In the genomic region with DNA sequence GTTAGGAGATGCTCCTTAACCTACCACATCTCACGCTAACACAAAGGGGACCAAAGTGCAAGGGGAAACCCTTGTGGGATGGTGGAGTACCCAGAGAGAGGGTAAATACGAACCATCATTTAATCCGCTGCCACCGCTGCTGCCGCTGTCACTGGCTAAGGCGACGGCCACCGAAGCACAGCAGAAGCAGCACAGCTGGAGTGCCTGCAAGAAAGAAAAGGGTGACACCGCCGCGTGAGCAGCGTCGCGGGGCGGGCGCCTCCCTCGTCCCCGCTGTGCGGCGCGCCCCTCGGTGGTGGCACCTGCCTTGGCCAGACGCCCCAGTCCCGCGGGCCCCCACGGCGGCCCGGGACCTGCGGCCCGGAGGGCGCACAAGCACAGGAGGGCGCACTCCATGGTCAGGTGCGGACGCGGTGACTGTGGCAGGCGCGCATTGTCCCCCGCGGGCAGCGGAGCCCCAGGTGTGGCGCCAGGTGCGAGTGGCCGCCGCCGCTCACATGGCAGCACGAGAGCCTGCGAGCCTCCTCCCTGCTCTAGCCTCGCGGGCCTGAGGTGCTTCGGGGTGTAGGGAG, we compare ENCODE assay signal across 9 mouse cellular contexts. TPM values are rescaled to one million over a fixed set of nuclear protein-coding genes. Genes with fewer than 3 reads are reported as not detected.
DNase-seq lines count a peak whose midpoint lies in the region; ATAC-seq and TF ChIP-seq lines count a peak whose summit lies in the region.
"Had no signal": no experiment of that assay in that cellular context is flagged by ENCODE, and none has a peak within 500 bp of the region (broad histone marks: within the 10 kb centered on the region; RNA-seq: fewer than 3 reads in every experiment).

No protein-coding gene starts in this region.

- TF ChIP-seq POLR2A in testis, adult 2 months (IDR thresholded peaks at IDR 0.05; ENCODE audit: control insufficient read depth, low read depth, low read length) = no peak

- H3K27me3 ChIP-seq in testis, adult 2 months (ENCODE audit: control insufficient read depth, insufficient read depth, low read length) = no peaks in the 10 kb centered on the region
- peaks cover 77% of the 10 kb centered on the region for H3K27me3 ChIP-seq in limb, embryonic 13.5 days
- H3K27me3 ChIP-seq in stomach, postnatal 0 days (ENCODE audit: control insufficient read depth, insufficient read depth, low read length) = peaks cover 4% of the 10 kb centered on the region; the same call in 1 of the 2 replicates

- TF ChIP-seq CTCF in gastrocnemius, adult 2 months (IDR thresholded peaks at IDR 0.05) = no peak
- no peak for TF ChIP-seq CTCF in testis, adult 2 months (IDR thresholded peaks at IDR 0.05; ENCODE audit: control insufficient read depth, insufficient read depth, insufficient replicate concordance, low read depth, low read length)
- TF ChIP-seq CTCF in stomach, postnatal 0 days (IDR thresholded peaks at IDR 0.05; ENCODE audit: low read depth) = no peak

- intact Hi-C loops in gastrocnemius, adult 2 months (cut with DNase I) = no loop called here
- intact Hi-C loops in left cerebral cortex, postnatal 25 days (cut with DNase I) = no loop called here

- TF ChIP-seq EP300 in stomach, postnatal 0 days (optimal IDR thresholded peaks at IDR 0.05) = no peak

- peaks cover 6% of the 10 kb centered on the region for H3K9me3 ChIP-seq in limb, embryonic 13.5 days
- H3K9me3 ChIP-seq in stomach, postnatal 0 days (ENCODE audit: control insufficient read depth, low read length) = no peaks in the 10 kb centered on the region

- no peaks in the 10 kb centered on the region for H3K36me3 ChIP-seq in testis, adult 2 months (ENCODE audit: control insufficient read depth, insufficient read depth, low read length)
- no peaks in the 10 kb centered on the region for H3K36me3 ChIP-seq in limb, embryonic 13.5 days
- H3K36me3 ChIP-seq in stomach, postnatal 0 days (ENCODE audit: control insufficient read depth, insufficient read depth, low read length) = no peaks in the 10 kb centered on the region

- H3K9ac ChIP-seq in limb, embryonic 13.5 days = peak overlapping the region; percentile 61
- H3K9ac ChIP-seq in stomach, postnatal 0 days (ENCODE audit: low read length) = peak overlapping the region; percentile 31; the same call in 1 of the 2 replicates

- peaks cover 5% of the 10 kb centered on the region for H3K4me1 ChIP-seq in testis, adult 2 months (ENCODE audit: control insufficient read depth, insufficient read depth, low read length)
- peaks cover 15% of the 10 kb centered on the region for H3K4me1 ChIP-seq in limb, embryonic 13.5 days
- H3K4me1 ChIP-seq in stomach, postnatal 0 days (replicated peaks; ENCODE audit: control insufficient read depth, insufficient read depth) = no peaks in the 10 kb centered on the region; the same call in 1 of the 2 replicates

- H3K4me3 ChIP-seq in gastrocnemius, adult 2 months = peak overlapping the region; percentile 65
- H3K4me3 ChIP-seq in testis, adult 2 months (ENCODE audit: control insufficient read depth, low read depth, low read length) = peak overlapping the region; percentile 28; the same call in 1 of the 2 replicates
- H3K4me3 ChIP-seq in limb, embryonic 13.5 days = peak overlapping the region; percentile 52
- peak overlapping the region; percentile 42 for H3K4me3 ChIP-seq in stomach, postnatal 0 days (ENCODE audit: low read depth, low read length)

- peak; percentile 51 for ATAC-seq in limb, embryonic 13.5 days (ENCODE audit: low FRiP score, low read depth)
- ATAC-seq in stomach, postnatal 0 days (ENCODE audit: low FRiP score, low TSS enrichment) = 0 out of 2 replicates have a peak, but pooled peaks have one; percentile 2

- under 1% methylated on average over 49 of the region's 50 CpGs for WGBS in limb, embryonic 13.5 days
- under 1% methylated on average over 48 of the region's 50 CpGs for WGBS in stomach, postnatal 0 days

- H3K4me2 ChIP-seq in limb, embryonic 13.5 days (replicated peaks) = peak overlapping the region; percentile 96
- peak overlapping the region; percentile 69 for H3K4me2 ChIP-seq in stomach, postnatal 0 days (replicated peaks; ENCODE audit: low read depth)

- no peak for DNase-seq in gastrocnemius, adult 2 months
- DNase-seq in gastrocnemius, adult 8-10 months (ENCODE audit: low spot score in 2 of 2) = no peak
- DNase-seq in testis, postnatal 14 days (ENCODE audit: low spot score) = no peak
- no peak for DNase-seq in stomach, postnatal 0 days (ENCODE audit: low spot score)
- DNase-seq in urinary bladder, postnatal 10 days (ENCODE audit: low spot score) = no peak
- no peak for DNase-seq in left cerebral cortex, postnatal 25 days (ENCODE audit: low spot score in 2 of 2)

- H3K27ac ChIP-seq in gastrocnemius, adult 2 months = no peak overlapping the region
- H3K27ac ChIP-seq in testis, adult 2 months (ENCODE audit: control insufficient read depth, insufficient read depth, low read depth, low read length) = no peak overlapping the region
- H3K27ac ChIP-seq in limb, embryonic 13.5 days = no peak overlapping the region
- H3K27ac ChIP-seq in stomach, postnatal 0 days (replicated peaks) = no peak overlapping the region

RNA-seq across cellular contexts. Expression of a gene that starts 0.4 kb away (rescaled TPM):
- under 1 TPM; 0.03 to 0.15 TPM for total RNA-seq in gastrocnemius, adult 2 months (2021)
- under 1 TPM in 3 of 4 experiments, not detected in 1; 0.09 to 0.17 (median 0.13) TPM for total RNA-seq in gastrocnemius, adult 8-10 months (2022)
- polyA plus RNA-seq in testis, adult 2 months (2012; rRNA removed) = 0.11 and 0.32 TPM in 2 replicates
- 3.3 and 4.1 TPM in 2 replicates for polyA plus RNA-seq in limb, embryonic 13.5 days (2015; fragmentation: Nextera tagmentation; extraction: Ambion mirVana)
- polyA plus RNA-seq in stomach, postnatal 0 days (2015; fragmentation: Nextera tagmentation; extraction: Ambion mirVana) = 0.53 and 0.90 TPM in 2 replicates
- total RNA-seq in left cerebral cortex, postnatal 25 days (2021) = 1 to 10 TPM; 2.6 to 3.1 TPM
- polyA plus RNA-seq: spleen, adult 2 months had no signal
